Mouse (Mus musculus) C2C12 (cell line): ENCODE measurements around the gene Ltbp1.

Experiments used
- CTCF ChIP-seq: IDR thresholded peaks from one replicate; pipeline ENCODE4 v1.5.1; 2011; ENCODE audit not compliant: control insufficient read depth, insufficient read depth, insufficient read length
- FOSL1 ChIP-seq: IDR thresholded peaks from one replicate; pipeline ENCODE4 v1.8.0; 2011; ENCODE audit warnings: mild to moderate bottlenecking, low read length; ENCODE audit not compliant: poor library complexity, insufficient read depth, severe bottlenecking
- MYOD1 ChIP-seq: IDR thresholded peaks from one replicate; pipeline ENCODE4 v1.6.1; 2011; ENCODE audit warnings: low read depth; ENCODE audit not compliant: control insufficient read depth, insufficient read length
- MYOG ChIP-seq: IDR thresholded peaks from one replicate; pipeline ENCODE4 v1.6.1; 2011; ENCODE audit not compliant: control insufficient read depth, insufficient read length; ENCODE audit errors: extremely low read depth
- USF1 ChIP-seq: IDR thresholded peaks from one replicate; pipeline ENCODE4 v1.6.1; 2011; ENCODE audit warnings: low read depth, mild to moderate bottlenecking, control low read depth, moderate library complexity

DNA sequence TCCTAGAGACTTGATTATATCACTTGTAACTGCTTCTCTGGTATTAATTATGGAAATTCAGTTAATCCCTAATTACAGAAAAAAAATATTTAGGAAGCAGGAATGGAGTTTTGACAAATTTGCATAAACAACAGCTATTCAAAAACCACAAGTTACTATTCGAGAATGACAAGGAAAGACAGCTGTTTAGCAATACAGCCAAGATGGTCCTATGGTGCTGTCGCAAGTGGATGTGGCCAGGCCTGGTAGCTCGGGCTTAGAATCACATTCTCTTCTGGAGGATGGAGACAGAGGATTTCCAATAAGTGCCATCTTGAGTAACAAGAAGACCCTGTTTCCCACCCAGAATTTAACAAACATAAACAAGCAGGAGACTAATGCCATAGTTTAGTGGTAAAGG, 344.2 kb downstream of the Ltbp1 start:
- TF ChIP-seq CTCF (no peak), USF1 (no peak), MYOD1 (peak; percentile 18), FOSL1 (no peak), MYOG (no peak)
